Mouse (Mus musculus) mouse embryonic stem cell (cell line): ENCODE results near the gene Nsfl1c.

Experiments used
- in situ Hi-C, 2 experiments: fragments of 300-500 bp; cut with MboI; formaldehyde crosslinking; loops; 1 replicate in 1 of 2; 3 replicates in 1 of 2; pipeline ENCODE4 v1.14.3; 2019 to 2020; ENCODE audit warnings: low sequenced_read_pairs in 2 of 2, low pct_unique_long_range_greater_than_20kb in 1 of 2, mixed read lengths in 1 of 2; ENCODE audit not compliant: unreplicated experiment in 1 of 2

Gene Nsfl1c

GRCm38 (mm10) chr2:151542323-151543062 is 48.5 kb downstream of the Nsfl1c start, which contains the start of gene Fkbp1a:
Fkbp1a (plus strand) TSS chr2:151542483.
- in situ Hi-C loops, result no loop called here

GRCm38 (mm10) chr2:151543063-151543895 is 49.3 kb downstream of the Nsfl1c start:
- in situ Hi-C loops, result no loop called here

DNA sequence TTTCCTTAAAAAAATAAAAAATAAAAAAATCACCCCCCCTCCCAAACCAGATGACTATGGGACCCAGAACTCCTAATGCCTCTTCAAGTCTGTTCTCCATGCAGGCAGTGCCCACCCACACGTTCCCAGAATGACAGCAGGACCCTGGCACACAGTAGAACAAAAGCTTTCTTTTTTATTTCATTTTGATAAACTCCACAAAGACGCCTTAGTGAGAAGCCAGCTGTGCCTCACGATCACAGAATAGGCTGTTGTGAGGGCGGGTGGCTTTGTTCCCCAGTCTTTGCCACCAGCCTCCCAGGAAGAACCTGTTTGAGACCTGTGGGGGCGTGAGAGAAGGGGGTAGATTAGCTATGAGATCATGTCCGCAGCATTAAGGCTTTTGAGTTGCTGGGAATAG is 50.7 kb downstream of the Nsfl1c start:
- in situ Hi-C loops, result no loop called here

DNA sequence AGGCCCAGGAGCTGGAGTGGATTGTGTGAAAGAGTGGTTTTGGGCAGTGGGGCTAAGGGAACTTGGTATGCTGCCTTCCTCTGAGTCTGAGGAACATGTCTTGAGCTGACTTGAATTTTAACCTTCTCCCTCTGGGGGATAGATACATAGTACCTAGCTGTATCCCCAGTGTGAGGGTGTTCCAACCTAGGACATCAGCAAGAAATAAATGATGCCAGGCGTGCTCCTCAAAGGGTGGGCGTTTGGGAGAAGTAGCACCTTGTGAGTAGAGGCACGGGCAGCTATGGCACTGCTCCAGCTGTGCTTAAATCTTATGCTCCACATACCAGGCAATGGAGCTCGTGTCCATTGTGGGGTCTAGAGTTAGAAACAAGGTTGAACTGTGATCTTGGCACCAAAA is 52.6 kb downstream of the Nsfl1c start:
- in situ Hi-C loops, result no loop called here

DNA sequence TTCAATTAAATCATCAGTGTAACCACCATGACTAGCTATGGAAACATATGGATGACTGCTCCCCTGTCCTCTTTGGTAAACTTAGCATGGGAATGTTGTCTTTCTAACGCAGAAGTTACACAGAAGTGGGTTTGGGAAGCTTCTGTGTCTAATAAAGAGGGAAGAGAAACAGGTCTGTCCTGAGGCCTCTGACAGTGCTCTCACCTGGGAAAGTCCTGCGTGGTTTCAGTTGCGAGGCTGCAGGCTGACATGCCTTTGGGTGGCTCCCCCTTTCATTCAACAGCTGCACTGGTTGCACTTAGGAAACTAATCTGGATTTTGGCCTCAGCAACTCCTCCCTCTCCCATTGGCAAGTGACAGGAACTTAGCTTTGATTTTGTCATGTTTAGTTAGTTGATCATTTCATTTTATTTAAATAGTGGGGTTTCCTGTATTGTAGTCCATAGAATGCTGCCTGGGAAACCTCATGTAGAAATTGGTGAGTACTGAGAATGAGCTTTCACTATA is 55.7 kb downstream of the Nsfl1c start:
- in situ Hi-C loops, result no loop called here
